Mouse (Mus musculus): ENCODE results near the gene Gm45062. TPM values are rescaled to one million over a fixed set of nuclear protein-coding genes. Genes with fewer than 3 reads are reported as not detected.

Gene Gm45062
- polyA plus RNA-seq, 1 experiment: not detected

DNA sequence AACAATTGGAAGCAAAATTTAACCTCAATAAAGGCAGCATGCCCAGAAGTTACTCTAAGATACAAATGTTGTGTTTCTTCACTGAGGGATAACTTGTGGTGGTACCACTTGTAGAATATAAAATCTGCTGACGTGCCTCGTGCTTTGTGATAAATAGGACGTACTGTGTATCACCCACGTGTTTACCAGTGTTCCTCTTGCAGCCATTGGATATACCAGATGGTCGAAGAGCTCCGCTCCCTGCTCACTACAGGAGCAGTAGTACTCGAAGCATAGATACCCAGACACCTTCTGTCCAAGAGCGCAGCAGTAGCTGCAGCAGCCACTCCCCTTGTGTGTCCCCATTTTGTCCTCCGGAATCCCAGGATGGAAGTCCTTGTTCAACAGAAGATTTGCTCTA, 323.1 kb downstream of the Gm45062 start:
- TF ChIP-seq POLR2A (IDR thresholded peaks at IDR 0.05; ENCODE audit: insufficient read depth, low read depth, low read length) (no peak), CTCF (IDR thresholded peaks at IDR 0.05; ENCODE audit: insufficient read depth, low read depth, low read length) (no peak)

GRCm38 (mm10) chr6:8583892-8584291, 324.6 kb downstream of the Gm45062 start:
- WGBS: 72% methylated on average over 3 of the region's 3 CpGs
- Histone ChIP-seq H3K27ac (ENCODE audit: insufficient read depth, low read depth, low read length) (no peak overlapping the region), H3K4me3 (ENCODE audit: insufficient read depth, low read depth, low read length) (no peak overlapping the region), H3K4me1 (ENCODE audit: control insufficient read depth, insufficient read depth, low read length) (no peaks in the 10 kb centered on the region)
- TF ChIP-seq POLR2A (IDR thresholded peaks at IDR 0.05; ENCODE audit: insufficient read depth, low read depth, low read length) (no peak), CTCF (IDR thresholded peaks at IDR 0.05; ENCODE audit: insufficient read depth, low read depth, low read length) (no peak)

More for the DNA sequence above, 323.1 kb downstream of the Gm45062 start:
- WGBS: 94% methylated on average over 9 of the region's 9 CpGs
- no peak overlapping the region for H3K27ac ChIP-seq (ENCODE audit: insufficient read depth, low read depth, low read length)
- no peak overlapping the region for H3K4me3 ChIP-seq (ENCODE audit: insufficient read depth, low read depth, low read length)
- H3K4me1 ChIP-seq (ENCODE audit: control insufficient read depth, insufficient read depth, low read length): no peaks in the 10 kb centered on the region

- 86% methylated on average over 9 of the region's 9 CpGs for WGBS
- H3K27ac ChIP-seq (ENCODE audit: insufficient read depth, low read depth, low read length): no peak overlapping the region
- H3K4me1 ChIP-seq (ENCODE audit: control insufficient read depth, insufficient read depth, low read length): no peaks in the 10 kb centered on the region
- no peak overlapping the region for H3K4me3 ChIP-seq (ENCODE audit: insufficient read depth, low read depth, low read length)
- no peak for TF ChIP-seq POLR2A (IDR thresholded peaks at IDR 0.05; ENCODE audit: insufficient read depth, low read depth, low read length)
- no peak for TF ChIP-seq CTCF (IDR thresholded peaks at IDR 0.05; ENCODE audit: insufficient read depth, low read depth, low read length)
Observed at GRCm38 (mm10) chr6:8591665-8592064, 332.4 kb downstream of the Gm45062 start.

GRCm38 (mm10) chr6:8617369-8617768, 358.1 kb downstream of the Gm45062 start:
- H3K27ac ChIP-seq (ENCODE audit: insufficient read depth, low read depth, low read length): no peak overlapping the region
- TF ChIP-seq POLR2A (IDR thresholded peaks at IDR 0.05; ENCODE audit: insufficient read depth, low read depth, low read length) (no peak), CTCF (IDR thresholded peaks at IDR 0.05; ENCODE audit: insufficient read depth, low read depth, low read length) (no peak)
- WGBS: 86% methylated on average over 2 of the region's 2 CpGs
- no peak overlapping the region for H3K4me3 ChIP-seq (ENCODE audit: insufficient read depth, low read depth, low read length)
- no peaks in the 10 kb centered on the region for H3K4me1 ChIP-seq (ENCODE audit: control insufficient read depth, insufficient read depth, low read length)

- 87% methylated on average over 4 of the region's 4 CpGs for WGBS
- TF ChIP-seq POLR2A (IDR thresholded peaks at IDR 0.05; ENCODE audit: insufficient read depth, low read depth, low read length) (no peak), CTCF (IDR thresholded peaks at IDR 0.05; ENCODE audit: insufficient read depth, low read depth, low read length) (no peak)
- no peak overlapping the region for H3K27ac ChIP-seq (ENCODE audit: insufficient read depth, low read depth, low read length)
Observed at GRCm38 (mm10) chr6:8619582-8620350, 360.5 kb downstream of the Gm45062 start.

DNA sequence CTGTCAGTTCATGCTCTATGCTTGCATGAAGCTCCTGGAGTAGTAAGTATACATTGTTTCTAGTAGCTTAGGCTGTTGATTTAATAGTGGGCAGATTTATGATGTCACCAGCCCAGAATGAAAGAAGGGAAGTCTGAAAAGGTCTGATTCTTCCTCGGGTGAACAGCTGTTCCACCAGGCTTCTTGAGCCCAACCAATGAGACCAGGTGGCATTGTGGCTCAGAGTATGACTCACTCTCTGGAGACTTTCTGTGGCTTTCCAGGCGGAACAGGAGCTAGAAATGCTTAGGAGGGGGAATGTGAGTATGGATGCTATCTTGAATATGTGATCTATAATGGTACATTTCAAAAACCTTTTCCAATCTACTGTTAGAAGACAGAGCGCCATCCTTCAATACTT, 363.8 kb downstream of the Gm45062 start:
- H3K4me1 ChIP-seq (ENCODE audit: control insufficient read depth, insufficient read depth, low read length): no peaks in the 10 kb centered on the region

More at GRCm38 (mm10) chr6:8619582-8620350, 360.5 kb downstream of the Gm45062 start:
- Histone ChIP-seq H3K4me3 (ENCODE audit: insufficient read depth, low read depth, low read length) (no peak overlapping the region), H3K4me1 (ENCODE audit: control insufficient read depth, insufficient read depth, low read length) (no peaks in the 10 kb centered on the region)

DNA sequence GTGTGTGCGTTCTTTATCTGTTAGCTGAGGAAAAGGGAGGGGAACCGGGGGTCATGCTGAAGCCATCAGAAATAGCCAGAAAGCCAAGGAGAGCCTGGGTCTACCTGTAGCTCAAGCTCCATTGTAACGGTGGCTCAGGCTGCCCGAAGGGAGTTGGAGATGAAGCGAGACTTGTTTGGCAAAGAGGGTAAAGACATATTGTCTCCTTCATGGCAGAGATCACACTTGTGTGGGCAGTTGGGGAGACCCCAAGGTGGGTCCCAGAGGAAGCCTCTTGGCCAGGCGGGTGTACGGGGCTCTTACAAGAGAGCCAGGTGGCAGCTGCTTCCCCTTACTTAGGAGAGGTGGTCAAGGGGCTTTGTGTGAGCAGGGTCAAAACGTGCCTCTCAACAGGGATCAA, 369.0 kb downstream of the Gm45062 start:
- no peaks in the 10 kb centered on the region for H3K4me1 ChIP-seq (ENCODE audit: control insufficient read depth, insufficient read depth, low read length)
- H3K27ac ChIP-seq (ENCODE audit: insufficient read depth, low read depth, low read length): no peak overlapping the region
- TF ChIP-seq CTCF (IDR thresholded peaks at IDR 0.05; ENCODE audit: insufficient read depth, low read depth, low read length) (no peak), POLR2A (IDR thresholded peaks at IDR 0.05; ENCODE audit: insufficient read depth, low read depth, low read length) (no peak)
- WGBS: 94% methylated on average over 8 of the region's 8 CpGs
- H3K4me3 ChIP-seq (ENCODE audit: insufficient read depth, low read depth, low read length): no peak overlapping the region

More for the DNA sequence above, 363.8 kb downstream of the Gm45062 start:
- TF ChIP-seq CTCF (IDR thresholded peaks at IDR 0.05; ENCODE audit: insufficient read depth, low read depth, low read length) (no peak), POLR2A (IDR thresholded peaks at IDR 0.05; ENCODE audit: insufficient read depth, low read depth, low read length) (no peak)
- H3K4me3 ChIP-seq (ENCODE audit: insufficient read depth, low read depth, low read length): no peak overlapping the region
- H3K27ac ChIP-seq (ENCODE audit: insufficient read depth, low read depth, low read length): no peak overlapping the region
- WGBS: 56% methylated on average over 3 of the region's 3 CpGs

GRCm38 (mm10) chr6:8628715-8629267, 369.5 kb downstream of the Gm45062 start:
- WGBS: 80% methylated on average over 7 of the region's 7 CpGs
- H3K27ac ChIP-seq (ENCODE audit: insufficient read depth, low read depth, low read length): no peak overlapping the region
- TF ChIP-seq POLR2A (IDR thresholded peaks at IDR 0.05; ENCODE audit: insufficient read depth, low read depth, low read length) (no peak), CTCF (IDR thresholded peaks at IDR 0.05; ENCODE audit: insufficient read depth, low read depth, low read length) (no peak)
- H3K4me3 ChIP-seq (ENCODE audit: insufficient read depth, low read depth, low read length): no peak overlapping the region
- H3K4me1 ChIP-seq (ENCODE audit: control insufficient read depth, insufficient read depth, low read length): no peaks in the 10 kb centered on the region

DNA sequence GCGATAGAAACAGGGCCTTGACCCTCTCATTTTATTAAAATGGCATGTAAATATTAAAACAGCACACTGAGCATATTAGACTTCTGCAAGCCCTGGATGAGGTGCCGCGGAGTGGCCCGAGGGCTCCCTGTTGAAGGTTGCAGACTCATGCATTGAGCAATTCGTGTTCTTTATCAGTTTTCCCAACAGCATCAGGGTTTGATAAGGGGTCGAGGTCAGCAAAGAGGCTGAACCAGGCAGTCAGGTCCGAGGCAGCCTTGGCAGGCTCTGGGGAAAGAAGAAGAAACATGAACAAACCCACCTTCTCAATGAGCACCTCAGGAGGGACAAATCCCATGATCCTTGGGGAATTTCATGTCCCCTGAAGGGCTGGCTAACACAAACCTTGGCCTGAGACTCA, 371.3 kb downstream of the Gm45062 start:
- no peaks in the 10 kb centered on the region for H3K4me1 ChIP-seq (ENCODE audit: control insufficient read depth, insufficient read depth, low read length)
- 89% methylated on average over 7 of the region's 7 CpGs for WGBS
- H3K27ac ChIP-seq (ENCODE audit: insufficient read depth, low read depth, low read length): no peak overlapping the region
- TF ChIP-seq POLR2A (IDR thresholded peaks at IDR 0.05; ENCODE audit: insufficient read depth, low read depth, low read length) (no peak), CTCF (IDR thresholded peaks at IDR 0.05; ENCODE audit: insufficient read depth, low read depth, low read length) (no peak)
- no peak overlapping the region for H3K4me3 ChIP-seq (ENCODE audit: insufficient read depth, low read depth, low read length)
